Mouse (Mus musculus) embryonic stem cell, embryonic (primary cell): ENCODE results near the gene Fam3a.

Experiments
- CTCF ChIA-PET, 4 experiments: fragments of 300-600 bp in 2 of 4; fragments of 350-600 bp in 2 of 4; sonication (Branson Sonifier 250); formaldehyde crosslinking; loops; one replicate each; lab custom pipeline; 2022; ENCODE audit warnings: inconsistent platforms in 2 of 4; lab: Charles Lee
- POLR2A ChIA-PET, 4 experiments: fragments of 300-600 bp in 2 of 4; fragments of 350-600 bp in 2 of 4; sonication (Branson Sonifier 250); formaldehyde crosslinking; loops; one replicate each; lab custom pipeline; 2022; ENCODE audit warnings: antibody characterized with exemption in 4 of 4, inconsistent platforms in 1 of 4; lab: Charles Lee

Gene Fam3a

DNA sequence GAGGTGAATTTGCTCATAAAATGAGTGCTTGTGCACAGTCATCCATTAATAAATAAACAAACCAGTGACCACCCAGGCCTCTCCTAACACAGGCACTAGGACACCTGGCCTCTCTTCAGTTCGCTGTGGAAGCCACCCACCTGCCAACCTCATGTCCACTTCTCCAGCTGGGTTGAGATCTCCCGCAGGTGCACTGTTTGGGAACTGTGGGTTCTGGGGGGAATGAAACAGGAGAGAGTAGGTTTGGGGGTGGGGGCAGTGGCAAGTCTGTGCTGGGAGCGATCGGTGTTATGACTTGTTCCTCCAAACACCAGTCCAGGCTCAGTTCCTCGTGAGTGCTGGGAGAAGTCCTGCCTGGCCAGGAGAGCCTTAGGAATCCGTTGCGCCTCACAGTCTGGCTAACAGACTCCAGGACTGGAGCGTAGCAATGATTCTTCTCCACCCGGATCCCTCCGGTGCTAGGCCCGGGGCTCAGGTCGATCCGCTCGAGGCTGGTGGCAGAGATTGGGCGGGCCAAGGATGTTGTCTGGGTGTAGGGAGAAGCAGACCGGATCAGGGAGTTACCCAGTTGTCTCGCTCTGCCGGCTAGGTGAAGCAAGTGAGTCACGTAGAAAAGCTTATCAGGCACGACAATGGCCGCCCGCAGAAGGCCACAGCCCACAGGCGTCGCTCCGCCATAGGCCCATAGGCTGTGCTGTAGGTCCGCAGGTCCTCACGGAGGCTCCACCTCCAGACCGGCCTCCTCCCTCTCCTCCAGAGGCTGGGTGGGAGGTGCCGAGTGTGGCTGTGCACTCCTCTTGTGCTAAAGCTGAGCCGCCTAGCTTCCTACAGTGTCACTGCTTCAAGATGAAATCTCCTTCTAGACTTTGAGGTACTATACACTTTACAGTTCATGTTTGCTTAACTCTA is at the start of gene Fam3a, which contains the start of gene Ikbkg:
Gene Fam3a (minus strand): TSS at position 738 of the 909 bp plus-strand sequence.
Gene Ikbkg (plus strand): TSS at position 756 of the 909 bp plus-strand sequence.
- CTCF ChIA-PET, result interaction anchor here in 3 of 4 experiments (0.6 to 1.6 kb wide), 10 partner anchors 11 to 144 kb away, joined by 3 to 11 read pairs (median 3); partner anchors contain the start of genes Emd (in 1 of the 3), Flna (in 1 of the 3), G6pdx (in 1 of the 3) and Taz (in 1 of the 3)
- POLR2A ChIA-PET, result interaction anchor here in 3 of 4 experiments (0.6 to 3.2 kb wide), 55 partner anchors 11 to 763 kb away, joined by 3 to 43 read pairs (median 5); partner anchors contain the start of genes Flna (in 3 of the 3), G6pdx (in 3 of the 3), Rpl10 (in 3 of the 3) and Fam50a (in 2 of the 3)

DNA sequence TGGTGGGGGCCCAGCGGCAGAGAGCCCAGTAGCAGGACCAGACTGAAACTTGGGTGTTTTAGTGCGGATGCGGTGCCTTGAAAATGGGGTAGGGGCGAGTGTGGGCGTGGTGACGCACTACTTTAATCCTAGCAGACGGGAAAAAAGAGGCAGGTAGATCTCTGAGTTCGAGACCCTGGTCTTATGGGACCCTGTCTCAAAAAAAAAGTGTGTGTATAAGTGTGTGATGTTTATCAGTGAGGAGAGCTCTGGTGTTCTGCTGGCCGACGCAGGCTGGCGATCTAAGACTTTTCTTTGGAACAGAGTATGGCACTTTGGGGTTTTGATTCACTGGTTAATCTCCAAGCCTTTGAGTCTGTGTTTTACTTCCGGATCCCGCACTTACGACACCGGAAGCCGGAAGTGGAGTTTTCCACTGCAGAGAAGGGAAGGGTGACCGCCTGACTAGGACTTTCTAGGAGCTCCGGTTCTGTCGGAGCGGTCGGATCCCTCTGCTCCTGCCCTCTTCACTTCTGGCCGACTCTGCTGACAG is 36.3 kb upstream of the Fam3a start:
- POLR2A ChIA-PET, result interaction anchor here in 3 of 4 experiments (0.6 to 3.5 kb wide), 87 partner anchors 8 to 988 kb away, joined by 3 to 52 read pairs (median 5); partner anchors contain the start of genes Emd (in 3 of the 3), Fam3a (in 3 of the 3), Ikbkg (in 3 of the 3) and Irak1 (in 3 of the 3)
- CTCF ChIA-PET, result interaction anchor here in 3 of 4 experiments (0.5 to 1.7 kb wide), 6 partner anchors 11 to 185 kb away, joined by 3 to 9 read pairs (median 4); partner anchors contain the start of genes Fam3a (in 1 of the 3), Flna (in 1 of the 3) and Ikbkg (in 1 of the 3)

GRCm38 (mm10) chrX:74428826-74429276 is 35.8 kb upstream of the Fam3a start, which contains the start of gene G6pdx:
TSS of gene G6pdx (minus strand) at chrX:74429194.
- ChIA-PET POLR2A (interaction anchor here in 3 of 4 experiments (0.6 to 3.5 kb wide), 87 partner anchors 8 to 988 kb away, joined by 3 to 52 read pairs (median 5); partner anchors contain the start of genes Emd (in 3 of the 3), Fam3a (in 3 of the 3), Ikbkg (in 3 of the 3) and Rpl10 (in 3 of the 3)), CTCF (interaction anchor here (0.5 to 1.7 kb wide), 9 partner anchors 10 to 408 kb away, joined by 3 to 9 read pairs (median 3); partner anchors contain the start of genes Fam3a (in 1 of the 4), Flna (in 1 of the 4) and Ikbkg (in 1 of the 4))

DNA sequence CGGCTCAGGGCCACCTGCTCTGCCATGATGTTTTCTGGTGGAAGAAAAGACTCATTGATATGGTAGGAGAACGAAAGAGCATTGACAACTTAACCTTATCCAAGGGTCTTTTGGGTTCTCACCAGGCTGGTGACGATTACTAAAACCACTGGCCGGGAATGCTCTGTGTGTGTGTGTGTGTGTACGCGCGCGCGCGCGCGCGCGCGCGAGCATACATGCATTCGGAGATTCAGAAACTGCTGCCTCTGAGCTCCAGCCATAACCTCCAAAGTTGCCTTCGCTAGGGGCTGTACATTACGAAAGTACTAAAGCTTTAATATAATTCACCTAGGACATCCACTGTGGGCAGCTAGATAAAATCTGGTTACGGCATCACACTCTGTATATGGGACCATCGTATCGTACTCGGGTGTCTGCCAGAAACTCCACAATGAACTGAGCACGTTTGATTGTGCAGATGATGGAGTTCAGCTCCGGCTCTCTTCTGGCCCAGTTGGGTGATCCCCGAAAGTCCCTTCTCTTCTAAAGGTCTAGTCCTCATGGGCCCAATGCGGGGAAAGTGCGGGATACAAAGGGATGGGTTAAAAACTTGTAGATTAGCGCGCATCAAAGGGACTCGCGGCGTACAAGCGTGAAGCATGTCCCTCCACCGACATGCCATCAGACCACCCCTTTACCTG is 35.2 kb upstream of the Fam3a start:
- POLR2A ChIA-PET, result interaction anchor here in 3 of 4 experiments (0.6 to 3.5 kb wide), 80 partner anchors 7 to 989 kb away, joined by 3 to 52 read pairs (median 5); partner anchors contain the start of genes Emd (in 3 of the 3), Fam3a (in 3 of the 3), Ikbkg (in 3 of the 3) and Rpl10 (in 3 of the 3)
- CTCF ChIA-PET, result interaction anchor here in 3 of 4 experiments (0.6 to 1.7 kb wide), 7 partner anchors 15 to 407 kb away, joined by 3 to 9 read pairs (median 4); partner anchors contain the start of genes Fam3a (in 1 of the 3), Flna (in 1 of the 3) and Ikbkg (in 1 of the 3)

- ChIA-PET CTCF (no interaction called here), POLR2A (interaction anchor here in 1 of 4 experiments (0.6 to 3.5 kb wide), 6 partner anchors 34 to 478 kb away, joined by 3 to 30 read pairs (median 5); partner anchors contain the start of genes Fam3a, Flna, Ikbkg and Plxna3)
These were observed 34.0 kb upstream of the Fam3a start for GRCm38 (mm10) chrX:74427116-74427515.

- ChIA-PET POLR2A (interaction anchor here in 2 of 4 experiments (0.6 to 1.5 kb wide), 6 partner anchors 53 to 403 kb away, joined by 3 to 4 read pairs (median 3); partner anchors contain the start of genes Flna (in 1 of the 2), Plxna3 (in 1 of the 2), Rpl10 (in 1 of the 2) and Slc10a3 (in 1 of the 2)), CTCF (interaction anchor here in 1 of 4 experiments (0.6 kb wide), 1 partner anchor 310 kb away, joined by 3 read pairs; no protein-coding TSS in a partner anchor)
These were observed 33.2 kb upstream of the Fam3a start for GRCm38 (mm10) chrX:74426256-74426655.

DNA sequence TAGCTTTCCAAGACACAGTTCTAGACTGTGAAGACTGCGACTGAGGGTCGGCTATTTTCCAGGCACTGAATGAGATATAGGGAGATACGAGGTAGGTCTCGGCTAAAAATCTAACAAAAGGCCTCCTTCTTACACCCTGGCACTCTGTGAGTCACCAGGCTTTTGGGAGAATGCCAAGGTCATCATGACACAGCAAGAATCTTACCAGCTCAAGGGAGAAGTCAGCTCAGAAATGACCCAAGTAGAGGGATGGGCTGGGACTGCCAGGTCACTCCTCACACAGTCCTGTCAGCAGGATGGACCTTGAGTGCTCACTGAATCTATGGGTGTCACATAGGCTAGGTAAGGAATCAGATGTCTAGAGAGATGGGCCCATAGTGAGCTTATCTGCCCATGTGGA is 32.1 kb upstream of the Fam3a start:
- POLR2A ChIA-PET, result interaction anchor here in 2 of 4 experiments (1.1 to 1.7 kb wide), 2 partner anchors 155 to 180 kb away, joined by 4 read pairs; partner anchors contain the start of gene Rpl10 (in 1 of the 2)
- CTCF ChIA-PET, result no interaction called here

- CTCF ChIA-PET, result no interaction called here
- POLR2A ChIA-PET, result interaction anchor here in 1 of 4 experiments (1.7 kb wide), 1 partner anchor 179 kb away, joined by 4 read pairs; no protein-coding TSS in a partner anchor
These were observed 31.4 kb upstream of the Fam3a start for GRCm38 (mm10) chrX:74424443-74424842.

DNA sequence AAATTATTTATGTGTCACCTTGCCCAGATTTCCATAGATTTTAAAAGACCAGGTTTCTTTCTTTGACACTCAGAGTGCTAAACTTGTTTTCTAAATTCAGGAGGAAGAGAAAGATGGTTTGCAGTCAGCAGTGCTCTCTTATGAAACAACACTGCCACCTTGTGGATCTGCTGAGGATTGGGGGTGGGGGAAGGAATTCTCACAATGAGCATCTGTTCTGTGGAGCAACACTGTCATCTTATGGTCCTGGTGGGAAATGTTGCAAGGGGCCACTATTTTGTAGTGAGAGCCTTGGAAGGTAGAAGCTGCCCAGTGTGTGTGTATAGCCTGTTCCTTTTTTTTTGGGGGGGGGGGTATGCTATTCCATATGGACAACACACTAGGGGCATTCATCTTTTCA is 20.3 kb upstream of the Fam3a start:
- CTCF ChIA-PET, result interaction anchor here (0.6 to 3.1 kb wide), 12 partner anchors 15 to 615 kb away, joined by 3 to 54 read pairs (median 8); partner anchors contain the start of genes Fam3a (in 2 of the 4), Flna (in 2 of the 4), Ikbkg (in 2 of the 4) and G6pdx (in 1 of the 4)
- POLR2A ChIA-PET, result interaction anchor here in 2 of 4 experiments (0.7 to 2.5 kb wide), 7 partner anchors 16 to 499 kb away, joined by 3 to 12 read pairs (median 4); partner anchors contain the start of genes G6pdx (in 2 of the 2), Fam3a (in 1 of the 2), Flna (in 1 of the 2) and Ikbkg (in 1 of the 2)

DNA sequence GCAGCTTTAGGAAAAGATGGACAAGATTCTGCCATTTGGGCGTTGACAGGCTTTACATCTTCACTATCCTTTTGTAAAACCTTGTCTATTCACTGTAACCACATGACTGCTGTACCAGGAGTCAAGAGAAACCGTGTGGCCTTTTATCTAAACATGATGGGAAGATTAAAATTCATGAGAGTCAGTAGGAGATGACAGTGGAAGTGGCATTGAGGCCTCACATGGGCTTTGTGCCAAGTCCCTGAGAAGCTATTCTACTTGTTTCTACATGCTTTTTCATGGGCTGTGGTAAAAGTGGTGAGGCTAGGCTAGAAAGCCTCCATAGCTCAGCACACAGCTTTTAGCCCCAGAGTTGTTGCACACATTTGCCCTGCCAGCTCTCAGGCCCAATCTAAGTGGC is 15.3 kb upstream of the Fam3a start:
- CTCF ChIA-PET, result interaction anchor here in 1 of 4 experiments (3.3 kb wide), 1 partner anchor 159 kb away, joined by 8 read pairs; the partner anchor contains the start of gene Flna
- POLR2A ChIA-PET, result interaction anchor here in 2 of 4 experiments (1.6 to 2.0 kb wide), 2 partner anchors 15 to 138 kb away, joined by 4 to 7 read pairs; partner anchors contain the start of genes Fam3a (in 1 of the 2), Ikbkg (in 1 of the 2) and Rpl10 (in 1 of the 2)

DNA sequence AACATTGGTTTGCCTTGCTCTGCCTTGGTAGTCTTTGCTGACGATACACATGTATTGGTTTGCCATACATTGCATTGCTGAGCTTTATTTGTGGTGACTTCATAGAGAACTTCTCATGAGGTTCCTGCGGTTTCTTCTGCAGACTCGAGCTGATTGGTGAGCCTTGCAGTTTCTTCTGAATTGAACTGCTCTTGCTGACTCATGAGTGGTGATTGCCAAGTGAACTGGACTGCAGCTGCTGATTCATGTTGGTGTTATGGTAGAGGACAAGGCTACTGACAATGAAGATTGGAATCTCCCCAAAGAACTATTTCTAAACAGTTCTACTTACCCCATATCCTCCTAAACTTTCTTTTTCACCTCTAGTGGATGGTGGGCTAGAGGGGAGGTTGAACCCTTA is 7.1 kb upstream of the Fam3a start:
- CTCF ChIA-PET, result no interaction called here
- POLR2A ChIA-PET, result interaction anchor here in 1 of 4 experiments (2.4 kb wide), 1 partner anchor 29 kb away, joined by 5 read pairs; the partner anchor contains the start of gene G6pdx

GRCm38 (mm10) chrX:74388153-74388552 is 4.9 kb downstream of the Fam3a start:
- ChIA-PET CTCF (no interaction called here), POLR2A (interaction anchor here in 3 of 4 experiments (1.2 to 1.7 kb wide), 5 partner anchors 15 to 58 kb away, joined by 3 to 5 read pairs (median 3); partner anchors contain the start of genes Slc10a3 (in 2 of the 3), Ubl4a (in 2 of the 3) and G6pdx (in 1 of the 3))

DNA sequence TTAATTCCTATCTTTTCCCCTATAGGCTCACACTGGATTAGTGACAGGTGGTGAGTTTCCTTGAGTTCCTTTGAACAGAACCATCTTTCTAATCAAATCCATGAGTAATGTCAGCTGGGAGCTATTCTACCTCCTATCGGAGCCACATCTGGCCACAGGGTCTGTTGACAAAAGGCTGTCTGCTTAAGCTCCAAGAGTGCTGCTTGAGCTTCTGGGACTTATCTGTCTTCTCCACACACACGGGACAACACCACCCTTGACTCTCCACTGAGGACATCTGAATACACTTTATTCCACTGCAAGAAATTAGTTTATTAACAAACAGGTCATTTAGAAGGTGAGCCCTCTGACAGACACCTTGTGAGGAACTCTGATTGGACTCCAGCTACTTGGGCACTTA is 8.6 kb downstream of the Fam3a start:
- ChIA-PET POLR2A (interaction anchor here in 2 of 4 experiments (0.6 to 1.5 kb wide), 2 partner anchors 114 to 790 kb away, joined by 4 to 17 read pairs; partner anchors contain the start of gene Rpl10 (in 1 of the 2)), CTCF (interaction anchor here in 1 of 4 experiments (0.5 kb wide), 1 partner anchor 136 kb away, joined by 3 read pairs; no protein-coding TSS in a partner anchor)

DNA sequence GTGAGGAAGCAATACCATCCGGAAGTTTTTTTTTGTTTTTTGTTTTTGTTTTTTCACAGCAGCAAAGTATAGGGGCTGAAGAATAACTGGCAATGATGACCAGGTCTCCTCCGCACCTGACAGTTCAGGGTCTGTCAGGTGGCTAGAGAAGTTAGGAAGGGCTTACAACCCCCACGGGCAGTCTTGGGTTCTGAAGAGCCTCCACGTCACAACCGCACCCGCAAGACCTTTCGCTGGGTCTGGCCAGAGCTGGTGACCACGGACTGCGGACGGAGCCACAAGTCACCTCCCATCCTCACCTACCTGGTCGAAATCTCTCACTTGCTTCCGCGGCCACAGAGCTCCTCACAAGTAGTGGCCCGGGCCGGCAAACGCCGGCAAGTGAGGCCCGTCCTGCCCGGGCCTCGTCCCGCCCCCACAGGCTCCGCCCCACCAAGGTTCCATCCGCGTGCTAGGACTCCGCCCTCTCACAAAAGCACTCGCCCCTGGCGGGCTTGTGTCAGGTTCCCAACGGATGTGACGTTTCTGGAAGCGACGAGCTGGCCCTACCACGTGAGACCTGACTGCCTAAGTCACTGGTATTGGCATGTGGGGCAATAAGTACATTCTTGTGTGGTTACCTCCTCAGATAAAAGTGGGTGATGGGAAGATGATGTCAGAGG is 20.1 kb downstream of the Fam3a start, which contains the start of the genes Ubl4a and Slc10a3:
Gene Ubl4a (minus strand): TSS at position 331 of the 662 bp plus-strand sequence.
Gene Slc10a3 (minus strand): TSS at position 462 of the 662 bp plus-strand sequence.
- CTCF ChIA-PET, result interaction anchor here (0.6 to 1.4 kb wide), 6 partner anchors 20 to 341 kb away, joined by 3 to 9 read pairs (median 4); partner anchors contain the start of genes Flna (in 1 of the 4) and Lage3 (in 1 of the 4)
- POLR2A ChIA-PET, result interaction anchor here (0.6 to 6.6 kb wide), 55 partner anchors 10 to 657 kb away, joined by 3 to 106 read pairs (median 4); partner anchors contain the start of genes Emd (in 3 of the 4), G6pdx (in 3 of the 4), Rpl10 (in 3 of the 4) and Fam3a (in 2 of the 4)
